Mouse (Mus musculus): ENCODE measurements around the gene Cdh13.

- TF ChIP-seq GATA1 (IDR thresholded peaks at IDR 0.05; ENCODE audit: borderline replicate concordance, low read length) (no peak), FLI1 (IDR thresholded peaks at IDR 0.05; ENCODE audit: low read length) (no peak)
These were observed 234.7 kb downstream of the Cdh13 start for GRCm38 (mm10) chr8:118518030-118518741.

Measured in megakaryocyte, embryonic 14.5 days (primary cell).